Comparison of ENCODE assay signal across 23 mouse cellular contexts in genomic region chr12:32223629-32224028, GRCm38 (mm10). TPM values are rescaled to one million over a fixed set of nuclear protein-coding genes. Genes with fewer than 3 reads are reported as not detected.
DNase-seq lines count a peak whose midpoint lies in the region; ATAC-seq and TF ChIP-seq lines count a peak whose summit lies in the region.
"Had no signal": no experiment of that assay in that cellular context is flagged by ENCODE, and none has a peak within 500 bp of the region (broad histone marks: within the 10 kb centered on the region; RNA-seq: fewer than 3 reads in every experiment).

No protein-coding gene starts in this region.

- H3K9me3 ChIP-seq in MEL (replicated peaks; ENCODE audit: insufficient read depth, low read length), result no peaks in the 10 kb centered on the region
- H3K9me3 ChIP-seq in midbrain, embryonic 15.5 days, result no peaks in the 10 kb centered on the region
- H3K9me3 ChIP-seq: embryonic facial prominence, embryonic 10.5 days; embryonic facial prominence, embryonic 12.5 days; forebrain, embryonic 13.5 days; forebrain, embryonic 15.5 days; G1E had no signal

- H3K79me2 ChIP-seq in MEL (ENCODE audit: control insufficient read depth, insufficient read depth, low read length, poor library complexity), result no peaks in the 10 kb centered on the region

- H3K4me2 ChIP-seq in midbrain, embryonic 15.5 days, result no peak overlapping the region
- H3K4me2 ChIP-seq: embryonic facial prominence, embryonic 12.5 days; forebrain, embryonic 13.5 days; forebrain, embryonic 15.5 days had no signal

- no peak for TF ChIP-seq POLR2A in MEL (IDR thresholded peaks at IDR 0.05; ENCODE audit: control insufficient read depth in 1 of 2, insufficient read depth in 1 of 2, low read depth in 1 of 2, low read length in 2 of 2, poor library complexity in 1 of 2)

- H3K9ac ChIP-seq in MEL (ENCODE audit: control insufficient read depth, low read depth, low read length, poor library complexity, severe bottlenecking), result no peak overlapping the region
- no peak overlapping the region for H3K9ac ChIP-seq in midbrain, embryonic 15.5 days
- H3K9ac ChIP-seq: embryonic facial prominence, embryonic 12.5 days; forebrain, embryonic 13.5 days; forebrain, embryonic 15.5 days; forebrain, postnatal 0 days had no signal

- peaks cover 0 to 3% of the 10 kb centered on the region in 2 experiments; a peak in 2 of 4 replicates for H3K36me3 ChIP-seq in MEL (ENCODE audit: control insufficient read depth in 1 of 2, insufficient read depth in 2 of 2, low read length in 2 of 2)
- no peaks in the 10 kb centered on the region for H3K36me3 ChIP-seq in midbrain, embryonic 15.5 days (replicated peaks)
- H3K36me3 ChIP-seq: embryonic facial prominence, embryonic 10.5 days; embryonic facial prominence, embryonic 12.5 days; forebrain, embryonic 15.5 days; G1E had no signal

- H3K4me1 ChIP-seq in MEL (ENCODE audit: control insufficient read depth in 1 of 2, insufficient read depth in 2 of 2, low read length in 2 of 2), result peaks cover 2 to 5% of the 10 kb centered on the region in 2 experiments; a peak in 3 of 4 replicates
- H3K4me1 ChIP-seq in midbrain, embryonic 15.5 days, result no peaks in the 10 kb centered on the region
- H3K4me1 ChIP-seq: embryonic facial prominence, embryonic 12.5 days; forebrain, embryonic 13.5 days; forebrain, embryonic 15.5 days had no signal

- peak in 1 of 2 experiments; percentile 50; a peak in 2 of 4 replicates for TF ChIP-seq EP300 in MEL (IDR thresholded peaks at IDR 0.05; ENCODE audit: low read depth in 1 of 2, low read length in 2 of 2)

- no peak overlapping the region for H3K4me3 ChIP-seq in MEL (ENCODE audit: control insufficient read depth in 1 of 2, insufficient read depth in 1 of 2, low read depth in 2 of 2, low read length in 2 of 2)
- no peak overlapping the region for H3K4me3 ChIP-seq in midbrain, embryonic 15.5 days
- H3K4me3 ChIP-seq: embryonic facial prominence, embryonic 10.5 days; embryonic facial prominence, embryonic 12.5 days; forebrain, embryonic 13.5 days; forebrain, embryonic 15.5 days had no signal

- H3K27me3 ChIP-seq in MEL (ENCODE audit: control insufficient read depth in 1 of 2, insufficient read depth in 2 of 2, low read length in 2 of 2), result no peaks in the 10 kb centered on the region
- H3K27me3 ChIP-seq in midbrain, embryonic 15.5 days (replicated peaks), result no peaks in the 10 kb centered on the region
- H3K27me3 ChIP-seq: CH12.LX; embryonic facial prominence, embryonic 12.5 days; forebrain, embryonic 13.5 days; forebrain, embryonic 15.5 days had no signal

- TF ChIP-seq CTCF in MEL (IDR thresholded peaks at IDR 0.05 in 2 of 3, conservative IDR thresholded peaks at IDR 0.05 in 1 of 3; ENCODE audit: control insufficient read depth in 1 of 3, insufficient read depth in 1 of 3, low read depth in 2 of 3, low read length in 3 of 3, poor library complexity in 1 of 3, severe bottlenecking in 1 of 3), result no peak

- WGBS in midbrain, embryonic 15.5 days, result 100% methylated on average over 1 of the region's 1 CpGs

- DNase-seq in MEL (ENCODE audit: low read depth, low spot score), result peak; percentile 42
- DNase-seq in spleen, postnatal 4 days (ENCODE audit: low spot score in 2 of 2), result no peak
- no peak for DNase-seq in left cerebral cortex, adult 18-20 months (ENCODE audit: low spot score in 2 of 2)
- DNase-seq: adrenal gland, adult 2 months; adrenal gland, postnatal 10 days; adrenal gland, postnatal 25 days; B cell, adult 2 months; cerebellum, adult 11 months; cerebellum, adult 18-20 months; cerebellum, adult 8-10 months; cerebellum, adult 9-11 months; cerebellum, postnatal 14 days; cerebellum, postnatal 36 days; forebrain, postnatal 0 days had no signal

- peak; percentile 68; the same call in 1 of the 2 replicates for ATAC-seq in megakaryocyte progenitor cell, adult 5-6 weeks (replicated peaks; ENCODE audit: poor library complexity)
- ATAC-seq in midbrain, embryonic 15.5 days (replicated peaks), result no peak
- ATAC-seq: CD4-positive, CD25-positive, alpha-beta regulatory T cell, adult 4 months; forebrain, embryonic 13.5 days; forebrain, embryonic 15.5 days; forebrain, postnatal 0 days had no signal

- H3K27ac ChIP-seq in MEL (ENCODE audit: control insufficient read depth, low read depth, low read length), result no peak overlapping the region
- H3K27ac ChIP-seq in midbrain, embryonic 15.5 days, result no peak overlapping the region
- H3K27ac ChIP-seq: embryonic facial prominence, embryonic 10.5 days; embryonic facial prominence, embryonic 12.5 days; forebrain, embryonic 13.5 days; forebrain, embryonic 15.5 days had no signal

- TF ChIP-seq RAD21 in MEL (IDR thresholded peaks at IDR 0.05; ENCODE audit: low read depth, low read length), result no peak

TF ChIP-seq in MEL, 35 proteins besides CTCF, POLR2A, EP300 and RAD21:
- no peak for TF ChIP-seq MAFK (IDR thresholded peaks at IDR 0.05; ENCODE audit: borderline replicate concordance, low read depth, low read length)
- no peak for TF ChIP-seq USF2 (IDR thresholded peaks at IDR 0.05; ENCODE audit: borderline replicate concordance in 1 of 2, insufficient read depth in 1 of 2, low read depth in 1 of 2, low read length in 2 of 2)
- no peak for TF ChIP-seq POLR2AphosphoS2 (IDR thresholded peaks at IDR 0.05; ENCODE audit: low read length)
- no peak for TF ChIP-seq MYC (IDR thresholded peaks at IDR 0.05; ENCODE audit: low read depth, low read length)
- TF ChIP-seq TAL1 (IDR thresholded peaks at IDR 0.05; ENCODE audit: low read length), result no peak
- no peak for TF ChIP-seq UBTF (IDR thresholded peaks at IDR 0.05; ENCODE audit: borderline replicate concordance, insufficient read depth, low read depth, low read length)
- no peak for TF ChIP-seq NRF1 (IDR thresholded peaks at IDR 0.05; ENCODE audit: insufficient read depth, low read depth, low read length, poor library complexity, severe bottlenecking)
- TF ChIP-seq MYB (IDR thresholded peaks at IDR 0.05; ENCODE audit: low read depth, low read length), result no peak
- TF ChIP-seq POLR2AphosphoS5 (IDR thresholded peaks at IDR 0.05; ENCODE audit: borderline replicate concordance, low read depth, low read length), result no peak
- no peak for TF ChIP-seq GATA1 (IDR thresholded peaks at IDR 0.05; ENCODE audit: low read depth, low read length)
- TF ChIP-seq CHD2 (IDR thresholded peaks at IDR 0.05; ENCODE audit: low read length), result no peak

RNA-seq across cellular contexts. Expression of gene Pik3cg, which starts 15.2 kb away (rescaled TPM):
- total RNA-seq in MEL (2012; rRNA removed), result 4.9 and 6.4 TPM in 2 replicates
- 1 to 10 TPM in 1 of 2 experiments, not detected in 1; 8.5 TPM for polyA plus RNA-seq in MEL (2012; ENCODE audit: insufficient read depth in 1 of 2, insufficient read length in 2 of 2, low read depth in 1 of 2, low replicate concordance in 2 of 2, missing spikeins in 1 of 2)
- 84.9 and 91.5 TPM in 2 replicates for total RNA-seq in megakaryocyte progenitor cell, adult 5-6 weeks (2015)
- total RNA-seq in megakaryocyte progenitor cell, adult 5-6 weeks (2017), result 32.5 and 36.9 TPM in 2 replicates
- 1.2 and 1.6 TPM in 2 replicates for polyA plus RNA-seq in midbrain, embryonic 15.5 days (2015; fragmentation: Nextera tagmentation; extraction: Ambion mirVana)
- 1 to 10 TPM; 3.2 to 3.3 TPM for total RNA-seq in left cerebral cortex, adult 18-20 months (2021)
